ENCODE assay signal across 11 mouse cellular contexts in the genomic region with DNA sequence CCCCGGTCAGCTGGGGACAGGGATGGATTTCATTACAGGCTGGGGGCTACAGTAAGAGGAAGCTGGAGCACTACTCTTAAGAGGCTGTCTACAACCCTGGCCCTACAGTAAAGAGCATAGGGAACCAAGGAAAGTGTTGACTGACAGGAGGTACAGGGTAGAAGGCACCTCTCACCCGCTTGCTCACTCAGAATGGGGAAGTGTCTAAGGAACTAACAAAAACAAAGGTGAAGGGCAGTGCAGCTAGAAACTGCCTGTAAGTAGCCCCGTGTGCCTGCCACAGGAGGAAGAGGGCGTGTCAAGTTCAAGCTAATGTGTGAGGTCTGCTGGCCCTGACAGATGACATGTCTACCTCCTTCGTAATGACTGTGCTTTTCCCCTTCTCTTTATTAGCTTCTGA. TPM values are rescaled to one million over a fixed set of nuclear protein-coding genes. Genes with fewer than 3 reads are reported as not detected.
DNase-seq lines count a peak whose midpoint lies in the region; ATAC-seq and TF ChIP-seq lines count a peak whose summit lies in the region.
"Had no signal": no experiment of that assay in that cellular context is flagged by ENCODE, and none has a peak within 500 bp of the region (broad histone marks: within the 10 kb centered on the region; RNA-seq: fewer than 3 reads in every experiment).

No protein-coding gene starts in this region.

- peak overlapping the region; percentile 7; the same call in 1 of the 2 replicates for H3K9ac ChIP-seq in lung, embryonic 14.5 days
- no peak overlapping the region for H3K9ac ChIP-seq in stomach, postnatal 0 days (ENCODE audit: low read length)
- H3K9ac ChIP-seq: liver, embryonic 14.5 days had no signal

- no peaks in the 10 kb centered on the region for H3K9me3 ChIP-seq in lung, embryonic 14.5 days (ENCODE audit: low read depth, low read length)
- H3K9me3 ChIP-seq in stomach, postnatal 0 days (ENCODE audit: control insufficient read depth, low read length) = no peaks in the 10 kb centered on the region
- H3K9me3 ChIP-seq: hindbrain, embryonic 10.5 days had no signal

- WGBS in lung, embryonic 14.5 days = 27% methylated on average over 5 of the region's 5 CpGs
- 38% methylated on average over 5 of the region's 5 CpGs for WGBS in stomach, postnatal 0 days

- peak overlapping the region; percentile 9; the same call in 1 of the 2 replicates for H3K27ac ChIP-seq in lung, embryonic 14.5 days (ENCODE audit: low read depth)
- H3K27ac ChIP-seq in stomach, postnatal 0 days (replicated peaks) = no peak overlapping the region
- H3K27ac ChIP-seq: hindbrain, embryonic 10.5 days; liver, embryonic 14.5 days had no signal

- TF ChIP-seq CTCF in lung, embryonic 14.5 days (IDR thresholded peaks at IDR 0.05; ENCODE audit: low read depth) = no peak
- no peak for TF ChIP-seq CTCF in stomach, postnatal 0 days (IDR thresholded peaks at IDR 0.05; ENCODE audit: low read depth)

- H3K4me2 ChIP-seq in lung, embryonic 14.5 days = no peak overlapping the region
- no peak overlapping the region for H3K4me2 ChIP-seq in stomach, postnatal 0 days (replicated peaks; ENCODE audit: low read depth)

- ATAC-seq in lung, embryonic 14.5 days (ENCODE audit: insufficient read depth) = peak; percentile 52; the same call in 1 of the 2 replicates
- ATAC-seq in common myeloid progenitor, adult 5-6 weeks (replicated peaks; ENCODE audit: low read depth, poor library complexity, severe bottlenecking) = peak; percentile 97
- peak; percentile 84 for ATAC-seq in stomach, postnatal 0 days (ENCODE audit: low FRiP score, low TSS enrichment)
- ATAC-seq: forebrain, embryonic 16.5 days had no signal

- no peak overlapping the region for H3K4me3 ChIP-seq in lung, embryonic 14.5 days (ENCODE audit: low read depth, low read length)
- no peak overlapping the region for H3K4me3 ChIP-seq in stomach, postnatal 0 days (ENCODE audit: low read depth, low read length)
- H3K4me3 ChIP-seq: hindbrain, embryonic 10.5 days had no signal

- peaks cover 5% of the 10 kb centered on the region; the same call in 1 of the 2 replicates for H3K36me3 ChIP-seq in lung, embryonic 14.5 days (ENCODE audit: insufficient read depth)
- no peaks in the 10 kb centered on the region; the same call in none of the 2 replicates for H3K36me3 ChIP-seq in stomach, postnatal 0 days (ENCODE audit: control insufficient read depth, insufficient read depth, low read length)

- TF ChIP-seq EP300 in stomach, postnatal 0 days (optimal IDR thresholded peaks at IDR 0.05) = no peak

- no peaks in the 10 kb centered on the region for H3K27me3 ChIP-seq in lung, embryonic 14.5 days (ENCODE audit: insufficient read depth, low read length)
- no peaks in the 10 kb centered on the region for H3K27me3 ChIP-seq in stomach, postnatal 0 days (ENCODE audit: control insufficient read depth, insufficient read depth, low read length)

- no peak for DNase-seq in lung, embryonic 14.5 days
- no peak for DNase-seq in lung, postnatal 10 days
- peak; percentile 60 for DNase-seq in lung, postnatal 25 days (ENCODE audit: low spot score)
- DNase-seq in stomach, postnatal 0 days (ENCODE audit: low spot score) = no peak
- no peak for DNase-seq in gastrocnemius, postnatal 25 days
- DNase-seq in right cerebral cortex, postnatal 10 days (ENCODE audit: low spot score in 2 of 2) = no peak
- DNase-seq: heart, adult 18-20 months had no signal

- H3K4me1 ChIP-seq in lung, embryonic 14.5 days (ENCODE audit: insufficient read depth) = peaks cover 15% of the 10 kb centered on the region; the same call in 1 of the 2 replicates
- no peaks in the 10 kb centered on the region for H3K4me1 ChIP-seq in stomach, postnatal 0 days (replicated peaks; ENCODE audit: control insufficient read depth, insufficient read depth)

RNA-seq across cellular contexts. Expression of a gene that starts 57.0 kb away (rescaled TPM):
- 9.9 and 10.8 TPM in 2 replicates for polyA plus RNA-seq in lung, embryonic 14.5 days (2014; fragmentation: Nextera tagmentation; extraction: Ambion mirVana)
- 0.10 and 0.87 TPM in 2 replicates for total RNA-seq in common myeloid progenitor, adult 5-6 weeks (2017)
- 10.2 TPM in 2 replicates for polyA plus RNA-seq in stomach, postnatal 0 days (2015; fragmentation: Nextera tagmentation; extraction: Ambion mirVana)
- 1 to 10 TPM; 4.5 to 6.0 TPM for total RNA-seq in gastrocnemius, postnatal 25 days (2021)
